Mouse (Mus musculus): ENCODE measurements around the gene Zfp14.

- TF ChIP-seq CTCF (IDR thresholded peaks at IDR 0.05; ENCODE audit: borderline replicate concordance, extremely low read depth, insufficient read depth, insufficient read length) (no peak), POLR2A (IDR thresholded peaks at IDR 0.05; ENCODE audit: borderline replicate concordance, extremely low read depth, insufficient read depth, insufficient read length, poor library complexity, severe bottlenecking) (no peak)
These were observed 34.0 kb downstream of the Zfp14 start for GRCm38 (mm10) chr7:30017226-30017625.

All from brain, embryonic 14.5 days (tissue).